Mouse (Mus musculus) kidney, adult 11 months (tissue): Measurements from ENCODE around the gene Stpg3.

Source experiments
- DNase-seq: peaks from one replicate; pipeline ENCODE4 v3.0.0; 2022

Stpg3 gene

GRCm38 (mm10) chr2:25234551-25235220 is 20.2 kb upstream of the Stpg3 start:
- DNase-seq: peak; percentile 78

DNA sequence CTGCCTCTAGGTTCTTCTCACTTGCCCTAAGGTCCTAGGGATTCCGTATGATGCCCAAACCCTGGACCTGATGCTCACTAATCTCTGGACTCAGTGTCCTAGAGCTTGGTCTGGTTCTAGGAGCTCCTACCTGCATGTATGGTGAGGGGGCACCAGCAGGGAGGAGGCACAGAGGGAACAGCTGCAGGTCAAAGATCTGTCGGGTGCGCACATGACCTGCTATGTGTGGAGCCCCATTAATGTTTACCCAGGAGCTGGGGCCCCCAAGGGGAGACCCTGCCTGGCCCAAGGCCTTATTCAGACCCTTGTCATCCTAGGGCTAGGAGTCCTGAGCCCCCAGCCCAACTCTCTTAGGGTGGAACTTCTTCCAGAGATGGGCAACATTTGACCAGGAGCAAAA is 19.6 kb upstream of the Stpg3 start, which contains the start of gene Slc34a3:
Gene Slc34a3, minus strand, starts transcription at position 315 of the 400 bp plus-strand sequence.
- DNase-seq: peak; percentile 63

DNA sequence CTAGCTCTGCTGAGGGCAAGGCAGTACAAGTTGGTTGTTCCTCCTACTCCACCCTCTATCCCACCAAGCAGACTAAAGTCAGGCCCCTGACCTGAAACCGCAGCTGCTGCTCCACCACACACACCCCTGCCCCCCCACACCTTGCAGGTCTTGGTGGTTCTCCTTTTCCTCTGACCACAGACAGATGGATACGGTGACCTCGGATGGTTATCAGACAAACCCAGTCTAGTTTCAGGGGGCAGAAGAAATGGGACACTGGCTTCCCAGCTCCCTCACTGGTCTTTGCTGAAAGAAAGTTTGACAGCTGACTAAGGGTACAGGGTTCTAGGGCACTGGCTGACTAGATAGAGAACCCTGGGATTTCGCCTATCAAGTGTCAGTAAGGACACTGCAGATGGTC is 19.0 kb upstream of the Stpg3 start:
- DNase-seq: no peak

GRCm38 (mm10) chr2:25231038-25231437 is 16.6 kb upstream of the Stpg3 start:
- no peak for DNase-seq

GRCm38 (mm10) chr2:25230581-25230980 is 16.1 kb upstream of the Stpg3 start:
- DNase-seq: no peak

GRCm38 (mm10) chr2:25229582-25229981 is 15.1 kb upstream of the Stpg3 start:
- DNase-seq: no peak

DNA sequence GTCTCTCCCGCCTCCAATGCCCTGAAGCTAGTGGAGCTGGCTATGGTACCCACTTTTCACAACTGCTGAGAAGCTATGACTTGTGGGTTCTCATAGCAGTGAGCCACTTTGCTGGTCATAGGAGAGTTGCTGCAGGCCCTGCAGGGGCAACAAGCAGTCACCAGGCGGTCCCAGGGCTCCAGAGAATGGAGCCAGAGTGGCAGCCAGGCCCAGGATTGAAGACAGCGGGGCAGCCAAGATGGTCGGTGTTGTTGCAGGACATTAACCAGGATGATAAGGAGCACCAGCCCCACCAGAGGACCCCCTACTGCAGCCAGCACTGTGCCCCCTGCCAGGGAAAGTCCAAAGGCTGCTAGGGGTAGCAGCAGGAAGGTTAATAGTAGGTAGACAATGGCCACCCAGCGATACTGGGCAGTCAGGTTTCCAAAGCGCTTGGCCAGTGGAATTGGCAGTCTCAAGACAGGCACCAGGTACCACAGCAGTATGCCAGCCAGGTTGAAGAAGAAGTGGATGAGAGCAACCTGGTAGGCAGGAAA is 14.6 kb upstream of the Stpg3 start:
- DNase-seq: no peak

DNA sequence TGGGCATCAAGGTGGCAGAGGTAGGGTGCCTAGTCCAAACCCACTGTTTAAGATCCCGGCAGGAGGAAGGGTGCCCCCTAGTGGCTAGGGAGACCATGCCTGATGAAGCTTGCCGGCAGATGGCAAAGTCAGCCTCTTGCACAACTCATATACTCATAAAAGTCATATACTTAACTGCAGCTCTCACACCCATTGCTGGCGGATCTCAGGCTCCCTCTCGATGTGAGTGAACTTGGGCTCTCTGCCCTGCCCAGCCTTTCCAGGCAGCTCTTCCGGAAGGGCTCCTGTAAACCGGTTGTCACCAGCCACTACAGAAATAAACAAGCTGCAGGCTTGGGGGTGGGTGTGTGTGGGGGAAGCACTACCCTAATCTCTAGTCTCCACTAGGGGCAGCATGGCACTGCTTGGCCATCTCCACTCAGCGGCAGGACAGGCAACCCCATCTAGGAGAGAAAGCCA is 14.0 kb upstream of the Stpg3 start:
- DNase-seq: peak; percentile 94

DNA sequence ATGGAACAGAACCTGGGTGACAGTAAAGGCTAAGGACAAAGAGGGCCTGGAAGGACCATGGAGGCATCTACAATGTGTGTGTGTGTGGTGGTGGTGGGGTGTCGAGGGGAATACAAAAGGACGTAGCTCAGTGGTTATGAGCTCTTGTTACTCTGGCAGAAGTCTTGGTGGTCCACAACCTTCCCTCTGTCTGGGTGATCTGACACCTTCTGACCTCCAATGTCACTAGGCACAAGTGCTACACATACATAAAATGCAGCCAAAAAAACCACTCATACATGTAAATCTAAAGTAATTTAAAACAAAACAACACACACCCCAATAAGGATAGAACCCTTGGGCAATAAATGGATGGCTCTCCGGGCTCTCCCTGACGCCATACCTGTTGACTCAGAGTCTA is 13.0 kb upstream of the Stpg3 start:
- DNase-seq: no peak

- DNase-seq: no peak
These were observed 12.4 kb upstream of the Stpg3 start for GRCm38 (mm10) chr2:25226864-25227263.

GRCm38 (mm10) chr2:25225811-25226379 is 11.5 kb upstream of the Stpg3 start:
- no peak for DNase-seq

DNA sequence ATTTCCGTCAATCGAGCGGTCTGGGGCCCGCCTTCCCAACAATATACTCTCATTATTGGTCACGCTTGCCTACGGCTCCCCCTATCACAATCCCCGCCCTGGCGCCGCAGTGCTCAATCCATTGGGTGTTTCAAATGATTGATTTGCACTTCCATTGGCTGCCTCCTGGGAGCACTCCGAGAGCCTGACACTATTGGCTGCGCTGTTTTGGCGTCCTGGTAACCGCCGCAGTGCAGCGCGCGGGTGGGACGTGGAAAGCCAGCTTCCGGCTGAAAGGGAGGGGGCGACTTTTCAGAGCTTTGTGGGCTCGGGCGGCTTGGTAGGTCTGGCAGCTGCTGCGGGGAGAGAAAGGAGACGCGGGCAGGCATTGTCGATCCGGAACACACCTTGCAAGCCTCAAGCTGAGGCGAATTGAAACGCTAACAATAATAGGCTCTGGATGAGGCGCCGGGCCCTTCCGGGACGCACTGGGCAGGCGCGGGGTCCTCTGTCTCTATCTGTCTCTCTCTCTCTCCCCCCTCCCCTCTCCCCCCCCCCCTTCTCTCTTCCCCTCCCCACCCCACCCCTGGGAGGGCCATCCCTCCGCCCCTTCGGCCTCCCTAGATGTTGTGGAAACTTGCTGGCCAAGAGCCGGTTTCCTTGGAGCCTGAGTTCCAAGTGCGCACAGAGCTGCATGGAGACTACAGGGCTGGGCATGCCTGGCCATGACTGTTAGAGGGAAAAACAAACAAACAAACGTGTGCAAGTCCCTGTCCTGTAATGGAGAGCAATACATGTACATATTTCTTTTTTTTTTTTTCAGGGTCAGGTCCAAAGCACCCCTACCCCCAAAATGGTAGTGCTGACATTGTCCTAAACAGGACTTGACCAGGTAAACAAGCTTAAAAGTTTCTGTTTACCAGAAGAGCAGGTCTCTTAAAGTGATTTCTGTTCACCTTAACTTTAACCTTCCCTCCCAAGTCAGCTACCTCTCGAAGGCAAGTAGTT is 10.6 kb upstream of the Stpg3 start:
- DNase-seq: peak; percentile 100

DNA sequence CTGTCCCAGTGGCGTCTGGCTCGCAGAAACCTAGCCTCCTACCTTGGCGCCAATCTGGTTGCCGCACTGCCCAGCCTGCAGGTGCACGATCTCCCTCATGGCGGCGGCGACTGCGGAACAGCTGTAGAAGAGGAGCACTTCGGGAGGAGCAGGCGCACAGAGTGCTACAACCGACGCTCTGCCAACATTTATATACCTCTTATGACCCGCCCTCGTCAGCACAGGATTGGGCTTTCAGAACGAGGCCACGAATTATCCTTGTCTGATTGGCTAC is 10.0 kb upstream of the Stpg3 start, which contains the start of gene Tubb4b:
Gene Tubb4b, minus strand, starts transcription at position 211 of the 274 bp plus-strand sequence.
- no peak for DNase-seq

DNA sequence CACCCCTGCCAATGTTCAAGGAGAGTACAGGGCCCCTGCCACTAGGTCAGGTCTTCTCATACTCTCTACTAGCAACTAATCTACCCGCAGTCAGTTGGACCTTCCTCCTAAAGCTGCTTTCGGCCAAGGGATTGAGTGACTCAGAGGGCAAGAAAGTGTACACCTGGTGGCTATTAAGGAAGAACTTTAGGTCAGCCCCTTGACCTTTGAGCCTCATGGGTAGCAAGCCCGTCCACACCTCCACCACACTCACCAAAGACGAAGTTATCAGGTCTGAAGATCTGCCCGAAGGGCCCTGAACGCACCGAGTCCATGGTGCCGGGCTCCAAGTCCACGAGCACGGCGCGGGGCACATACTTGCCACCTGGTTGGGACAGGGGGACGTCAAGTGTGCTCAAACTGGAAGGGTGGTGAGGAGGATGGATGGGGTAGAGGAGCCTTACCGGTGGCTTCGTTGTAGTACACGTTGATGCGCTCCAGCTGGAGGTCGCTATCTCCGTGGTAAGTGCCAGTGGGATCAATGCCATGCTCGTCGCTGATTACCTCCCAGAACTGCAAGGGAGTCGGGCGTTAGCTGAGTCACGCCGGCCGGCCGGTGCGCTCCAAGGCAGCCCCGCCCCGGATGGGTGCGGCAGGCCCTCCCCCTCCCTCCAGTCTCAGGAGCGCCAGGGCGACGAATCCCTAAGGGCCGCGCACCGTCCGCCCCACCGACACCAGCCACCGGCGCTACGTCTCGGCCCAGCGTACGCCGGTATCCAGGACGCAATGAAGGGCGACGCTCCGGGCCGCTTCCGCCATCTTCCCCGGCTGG is 9.4 kb upstream of the Stpg3 start:
- DNase-seq: peak; percentile 85

- no peak for DNase-seq
These were observed 6.9 kb upstream of the Stpg3 start for GRCm38 (mm10) chr2:25221331-25221772.

GRCm38 (mm10) chr2:25218445-25218844 is 4.0 kb upstream of the Stpg3 start, which contains the start of gene Fam166a:
Gene Fam166a, plus strand, starts transcription at chr2:25218745.
- no peak for DNase-seq

GRCm38 (mm10) chr2:25217666-25218065 is 3.2 kb upstream of the Stpg3 start:
- DNase-seq: no peak

DNA sequence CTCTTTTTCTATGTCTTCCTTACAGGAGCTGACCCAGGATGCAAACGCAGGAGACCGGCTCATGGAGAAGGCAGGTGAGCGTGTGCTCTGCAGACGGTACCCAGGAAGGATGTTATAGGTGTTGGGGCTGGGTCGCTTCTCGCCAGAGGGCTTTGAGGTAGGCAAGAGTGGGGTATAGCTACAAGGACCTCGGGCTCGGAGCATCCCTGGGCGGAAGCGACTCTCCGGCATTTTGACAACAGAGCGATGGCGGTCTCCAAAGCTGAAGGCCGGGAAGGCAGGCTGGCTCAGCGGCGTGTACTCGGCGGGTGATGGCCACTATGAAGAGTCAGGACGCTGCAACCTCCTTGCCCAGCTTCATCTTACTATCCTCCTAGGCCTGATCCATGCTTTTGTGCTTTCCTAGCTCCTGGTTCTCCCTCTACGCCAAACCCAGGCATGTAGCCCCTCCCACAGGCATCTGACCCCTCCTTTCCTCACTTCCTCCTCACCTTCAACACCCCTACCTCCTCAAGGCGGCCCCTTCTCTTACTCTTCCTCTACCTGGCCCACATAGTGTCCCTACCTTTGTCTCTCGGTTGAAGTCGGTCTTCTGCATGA is 1.1 kb downstream of the Stpg3 start:
- DNase-seq: no peak

GRCm38 (mm10) chr2:25211121-25211670 is 3.2 kb downstream of the Stpg3 start, which contains the start of gene Nelfb:
Gene Nelfb, minus strand, starts transcription at chr2:25211489.
- peak; percentile 89 for DNase-seq

DNA sequence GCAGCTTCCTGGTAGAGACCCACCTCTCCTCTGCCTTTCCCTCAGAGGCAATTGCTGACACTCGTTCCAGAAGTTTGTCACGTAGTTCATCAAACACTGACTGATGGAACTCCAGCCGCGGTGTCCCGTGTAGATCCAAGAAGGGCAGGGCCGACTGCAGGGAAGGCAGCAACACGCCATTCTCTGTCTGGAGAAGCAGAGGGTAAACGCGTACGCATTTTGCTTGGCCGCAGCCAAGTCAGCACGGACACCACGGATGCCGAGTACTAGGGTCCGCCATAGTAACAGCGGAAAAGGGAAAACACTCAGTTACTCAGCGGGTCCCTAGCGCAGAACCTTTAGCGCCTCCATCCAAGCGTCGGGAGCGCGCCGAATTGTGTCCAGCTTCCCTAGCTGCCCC is 3.8 kb downstream of the Stpg3 start:
- DNase-seq: no peak

DNA sequence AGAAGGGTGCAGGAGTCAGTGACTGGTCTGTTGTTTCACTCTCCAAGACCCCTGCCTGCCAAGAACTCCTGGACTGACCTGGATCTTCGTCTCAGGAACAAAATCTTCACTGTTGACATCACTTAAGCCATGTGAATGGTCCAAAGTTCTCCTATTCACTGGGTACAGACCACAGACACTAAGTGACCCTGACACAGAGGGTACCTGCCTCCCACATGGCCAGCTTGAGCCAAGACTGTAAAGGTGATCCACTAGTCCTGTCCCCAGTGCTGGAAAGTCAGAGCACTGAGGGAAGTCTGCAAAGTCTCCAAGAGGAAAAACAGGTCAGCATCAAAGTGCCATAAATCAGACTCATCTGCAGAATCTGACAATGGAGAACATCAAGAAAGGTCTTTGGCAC is 6.8 kb downstream of the Stpg3 start:
- no peak for DNase-seq
